Mouse (Mus musculus) neural tube, embryonic 15.5 days (tissue): ENCODE results near the gene Shroom1. TPM values are rescaled to one million over a fixed set of nuclear protein-coding genes. Genes with fewer than 3 reads are reported as not detected.

Experiments
- ATAC-seq: fragments of 200-750 bp; cut with Nextera tagmentation; 2 replicates; pipeline ENCODE4 v1.8.0; 2017; ENCODE audit warnings: mild to moderate bottlenecking, moderate TSS enrichment, moderate library complexity; ENCODE audit not compliant: low FRiP score
- H3K27ac ChIP-seq: fragments of 300-500 bp; sonication (generic); replicated peaks from 2 replicates; pipeline ENCODE4 v1.5.1; 2015; ENCODE audit warnings: mild to moderate bottlenecking, inconsistent platforms
- H3K27me3 ChIP-seq: fragments of 300-500 bp; sonication (generic); replicated peaks from 2 replicates; pipeline ENCODE4 v1.6.1; 2015; ENCODE audit warnings: inconsistent platforms
- H3K36me3 ChIP-seq: fragments of 300-500 bp; sonication (generic); 2 replicates; pipeline ENCODE4 v1.6.1; 2015; ENCODE audit warnings: inconsistent platforms
- H3K4me1 ChIP-seq: fragments of 300-500 bp; sonication (generic); 2 replicates; pipeline ENCODE4 v1.6.1; 2015; ENCODE audit warnings: inconsistent platforms
- H3K4me2 ChIP-seq: fragments of 300-500 bp; sonication (generic); 2 replicates; pipeline ENCODE4 v1.6.1; 2015; ENCODE audit warnings: inconsistent platforms, mild to moderate bottlenecking, moderate library complexity
- H3K4me3 ChIP-seq: fragments of 300-500 bp; sonication (generic); replicated peaks from 2 replicates; pipeline ENCODE4 v1.5.1; 2015; ENCODE audit warnings: mild to moderate bottlenecking, inconsistent platforms
- H3K9ac ChIP-seq: fragments of 300-500 bp; sonication (generic); replicated peaks from 2 replicates; pipeline ENCODE4 v1.6.1; 2015; ENCODE audit warnings: mild to moderate bottlenecking, inconsistent platforms
- H3K9me3 ChIP-seq: fragments of 300-500 bp; sonication (generic); replicated peaks from 2 replicates; pipeline ENCODE4 v1.6.1; 2016; ENCODE audit warnings: inconsistent platforms
- WGBS: fragments of 180-500 bp; shearing (Covaris S2); methylation state at CpG from one replicate; pipeline ENCODE4 v1.1.7; 2015; ENCODE audit warnings: mixed read lengths; 5-methylcytosine and 5-hydroxymethylcytosine counted together
- microRNA-seq: library from miRNA; unstranded; fragments of <30 nt; microRNA quantifications from one replicate; pipeline ENCODE4, GENCODE M21; 2017
- polyA plus RNA-seq: library from polyadenylated mRNA; unstranded; fragments of >200 nt; fragmentation: Nextera tagmentation; extraction: Ambion mirVana; gene quantifications from 2 replicates; pipeline ENCODE4 v1.2.1, GENCODE M21; 2015

The Shroom1 gene
- polyA plus RNA-seq, 1 experiment from 2014 or later: 4.1 TPM

GRCm38 (mm10) chr11:53503738-53504137 lies 46.7 kb downstream of the Shroom1 start:
- H3K27ac ChIP-seq: no peak overlapping the region
- no peak overlapping the region for H3K4me3 ChIP-seq
- H3K36me3 ChIP-seq: no peaks in the 10 kb centered on the region
- H3K9ac ChIP-seq: no peak overlapping the region
- no peak for ATAC-seq
- no peak overlapping the region for H3K4me2 ChIP-seq
- WGBS: 88% methylated on average over 5 of the region's 5 CpGs
- H3K4me1 ChIP-seq: no peaks in the 10 kb centered on the region
- no peaks in the 10 kb centered on the region for H3K9me3 ChIP-seq
- H3K27me3 ChIP-seq: no peaks in the 10 kb centered on the region

GRCm38 (mm10) chr11:53504376-53504775 lies 47.4 kb downstream of the Shroom1 start:
- Histone ChIP-seq H3K4me2 (no peak overlapping the region), H3K9me3 (no peaks in the 10 kb centered on the region), H3K27ac (no peak overlapping the region), H3K4me3 (no peak overlapping the region), H3K9ac (no peak overlapping the region), H3K36me3 (no peaks in the 10 kb centered on the region), H3K4me1 (no peaks in the 10 kb centered on the region), H3K27me3 (no peaks in the 10 kb centered on the region)
- no peak for ATAC-seq
- WGBS: 93% methylated on average over 8 of the region's 8 CpGs

DNA sequence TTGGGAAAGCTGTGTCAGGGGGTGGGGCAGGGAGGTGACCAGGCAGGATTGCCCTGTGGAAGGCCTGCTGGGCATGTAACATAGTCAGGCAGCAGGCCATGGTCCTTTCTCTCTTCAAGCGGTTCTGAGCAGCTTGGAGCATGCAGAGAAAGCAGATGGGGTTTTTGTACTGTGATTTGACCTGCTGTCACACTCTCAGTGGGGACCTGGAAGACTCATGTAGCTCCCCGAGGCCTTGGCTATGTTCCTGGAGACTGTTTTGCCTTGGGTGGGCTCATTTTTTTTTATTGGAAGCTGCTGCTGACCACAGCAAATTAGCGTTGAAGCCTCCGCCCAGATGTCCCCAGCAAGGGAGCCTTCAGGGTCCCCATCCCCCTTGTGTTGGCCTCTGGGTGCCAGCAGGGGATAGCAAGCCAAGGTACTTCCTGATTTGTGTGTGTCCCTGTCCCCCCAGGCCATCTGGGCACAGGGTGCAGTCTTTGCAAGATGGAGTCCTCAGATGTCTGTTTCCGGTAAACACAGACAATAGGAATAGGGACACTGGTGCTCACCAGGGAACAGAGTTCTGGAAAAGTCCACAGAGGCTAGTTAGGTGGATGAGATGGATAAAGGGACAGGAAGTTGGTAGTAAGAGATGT lies 48.1 kb downstream of the Shroom1 start:
- H3K36me3 ChIP-seq: no peaks in the 10 kb centered on the region
- ATAC-seq: no peak
- H3K9ac ChIP-seq: no peak overlapping the region
- H3K27me3 ChIP-seq: no peaks in the 10 kb centered on the region
- H3K27ac ChIP-seq: 0 out of 2 replicates have a peak overlapping the region, but pooled peaks have one; percentile 41
- no peak overlapping the region for H3K4me2 ChIP-seq
- H3K4me1 ChIP-seq: no peaks in the 10 kb centered on the region
- no peaks in the 10 kb centered on the region for H3K9me3 ChIP-seq
- 39% methylated on average over 5 of the region's 5 CpGs for WGBS
- H3K4me3 ChIP-seq: no peak overlapping the region

GRCm38 (mm10) chr11:53507098-53507805 lies 50.2 kb downstream of the Shroom1 start:
- Histone ChIP-seq H3K27me3 (no peaks in the 10 kb centered on the region), H3K36me3 (no peaks in the 10 kb centered on the region)
- WGBS: 81% methylated on average over 9 of the region's 9 CpGs

DNA sequence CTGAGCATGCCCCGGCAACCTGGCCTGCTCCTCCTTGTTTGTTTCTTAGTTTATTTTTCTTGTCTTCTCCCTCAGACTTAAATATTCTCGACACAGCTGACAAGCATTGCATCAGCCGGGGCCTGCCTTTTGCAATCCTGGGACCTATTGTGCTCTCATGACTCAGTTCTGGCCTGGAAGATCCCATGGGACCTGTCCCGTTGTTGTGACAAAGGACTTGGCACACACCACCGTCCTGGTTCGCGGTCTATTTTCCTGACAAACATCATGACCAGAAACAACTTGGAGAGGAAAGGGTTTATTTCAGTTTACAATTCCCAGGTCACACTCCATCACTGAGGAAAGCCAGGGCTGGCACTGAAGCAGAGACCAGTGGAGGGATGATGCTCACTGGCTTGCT lies 51.1 kb downstream of the Shroom1 start:
- Histone ChIP-seq H3K27me3 (no peaks in the 10 kb centered on the region), H3K4me2 (no peak overlapping the region)

More at GRCm38 (mm10) chr11:53507098-53507805, 50.2 kb downstream of the Shroom1 start:
- Histone ChIP-seq H3K9me3 (no peaks in the 10 kb centered on the region), H3K4me3 (no peak overlapping the region), H3K9ac (no peak overlapping the region), H3K4me2 (no peak overlapping the region), H3K4me1 (no peaks in the 10 kb centered on the region), H3K27ac (no peak overlapping the region)
- no peak for ATAC-seq

GRCm38 (mm10) chr11:53508591-53508990 lies 51.6 kb downstream of the Shroom1 start:
- Histone ChIP-seq H3K27ac (no peak overlapping the region), H3K9me3 (no peaks in the 10 kb centered on the region), H3K4me1 (no peaks in the 10 kb centered on the region), H3K4me3 (no peak overlapping the region), H3K4me2 (no peak overlapping the region), H3K9ac (no peak overlapping the region), H3K27me3 (no peaks in the 10 kb centered on the region), H3K36me3 (no peaks in the 10 kb centered on the region)
- no peak for ATAC-seq
- 50% methylated on average over 3 of the region's 3 CpGs for WGBS

More for the DNA sequence above, 51.1 kb downstream of the Shroom1 start:
- WGBS: 43% methylated on average over 7 of the region's 7 CpGs
- Histone ChIP-seq H3K4me1 (no peaks in the 10 kb centered on the region), H3K9me3 (no peaks in the 10 kb centered on the region), H3K27ac (no peak overlapping the region), H3K4me3 (no peak overlapping the region), H3K36me3 (no peaks in the 10 kb centered on the region), H3K9ac (no peak overlapping the region)
- no peak for ATAC-seq

DNA sequence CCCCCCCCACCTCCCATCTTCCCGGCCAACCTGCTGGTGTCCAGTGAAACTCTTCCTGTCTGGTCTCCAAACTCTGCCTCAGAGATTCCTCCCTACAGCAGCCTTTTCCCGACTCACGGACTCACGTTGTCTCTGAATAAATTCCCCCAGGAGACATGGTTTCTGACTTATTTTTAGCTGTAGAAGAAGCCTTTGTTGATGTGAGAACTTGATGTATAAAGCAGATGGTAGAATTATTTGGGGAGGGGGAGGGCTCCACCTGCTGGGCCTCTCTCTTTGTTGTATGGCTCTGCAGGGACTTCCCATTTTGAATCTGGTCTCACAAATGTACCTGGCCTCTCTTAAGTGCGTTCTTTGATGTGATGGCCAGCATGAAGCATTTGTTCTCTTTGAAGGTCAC lies 53.3 kb downstream of the Shroom1 start:
- no peaks in the 10 kb centered on the region for H3K27me3 ChIP-seq
- H3K9ac ChIP-seq: no peak overlapping the region
- whole genome bisulfite sequencing: 36% methylated on average over 5 of the region's 5 CpGs
- H3K9me3 ChIP-seq: no peaks in the 10 kb centered on the region
- H3K4me2 ChIP-seq: no peak overlapping the region
- H3K36me3 ChIP-seq: no peaks in the 10 kb centered on the region
- no peaks in the 10 kb centered on the region for H3K4me1 ChIP-seq
- no peak for ATAC-seq
- H3K27ac ChIP-seq: no peak overlapping the region
- H3K4me3 ChIP-seq: no peak overlapping the region

DNA sequence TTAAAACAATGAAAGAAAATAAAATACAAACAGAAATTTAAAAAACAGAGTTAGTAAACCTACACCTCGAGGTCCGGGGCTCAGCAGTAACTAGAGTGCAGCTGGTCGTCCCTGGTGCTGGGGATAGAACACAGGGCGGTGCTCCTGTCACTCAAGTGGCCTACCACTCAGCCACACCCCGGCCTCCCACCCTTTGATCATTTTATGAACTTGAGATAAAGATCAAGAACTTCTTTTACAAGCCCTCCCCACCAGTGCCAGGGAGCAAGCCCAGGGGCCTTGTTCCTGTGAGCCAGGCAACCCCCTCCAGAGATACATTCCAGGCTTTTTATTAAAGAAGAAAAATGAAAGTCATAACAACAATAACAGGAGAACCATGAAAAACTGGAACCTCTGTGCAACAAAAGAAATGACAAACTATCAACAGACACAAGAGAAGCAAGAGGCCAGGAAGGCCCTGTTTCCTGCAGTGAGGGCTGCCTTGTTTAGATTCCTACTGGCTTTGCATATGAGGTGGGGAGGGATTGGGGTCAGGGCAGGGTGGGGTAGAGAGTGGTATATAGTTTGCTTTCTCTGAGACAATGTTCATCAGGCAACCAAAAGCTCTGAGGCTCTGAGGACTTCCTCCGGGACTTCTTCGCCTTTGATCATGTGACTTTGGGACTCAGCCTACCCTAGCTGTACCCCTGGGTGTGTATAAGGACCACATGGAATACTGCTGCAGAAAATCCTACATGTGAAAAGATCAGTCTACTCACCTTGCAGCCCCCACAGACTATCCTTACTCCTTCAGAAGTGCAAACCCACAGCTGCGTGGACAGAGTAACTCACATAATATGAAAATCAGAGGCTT lies 60.0 kb downstream of the Shroom1 start:
- no peak overlapping the region for H3K9ac ChIP-seq
- no peaks in the 10 kb centered on the region for H3K27me3 ChIP-seq
- H3K36me3 ChIP-seq: no peaks in the 10 kb centered on the region
- peaks cover 25% of the 10 kb centered on the region for H3K4me1 ChIP-seq
- H3K27ac ChIP-seq: no peak overlapping the region
- no peak for ATAC-seq
- 57% methylated on average over 8 of the region's 8 CpGs for WGBS
- H3K9me3 ChIP-seq: no peaks in the 10 kb centered on the region
- H3K4me3 ChIP-seq: no peak overlapping the region
- no peak overlapping the region for H3K4me2 ChIP-seq

Small RNA genes lying within 50 kb of the gene (microRNA-seq; reads per million reads assigned to microRNA genes)
- gene Mir6920: not detected

Other genes starting within 250 kb of the Shroom1 start
- 43.5 and 54.6 TPM in 2 replicates for gene Hspa4, start 156.7 kb upstream of the Shroom1 start, polyA plus RNA-seq
- 15.3 and 15.7 TPM in 2 replicates for gene Zcchc10, start 132.5 kb upstream of the Shroom1 start, polyA plus RNA-seq
- gene Aff4, start 106.4 kb upstream of the Shroom1 start, polyA plus RNA-seq: 35.5 and 40.1 TPM in 2 replicates
- 0.51 TPM in 1 of 2 replicates, not detected in the other for gene Leap2, start 34.0 kb upstream of the Shroom1 start, polyA plus RNA-seq
- gene Uqcrq, start 26.4 kb upstream of the Shroom1 start, polyA plus RNA-seq: 796 and 911 TPM in 2 replicates
- 2.4 and 2.9 TPM in 2 replicates for gene Gdf9, start 26.2 kb upstream of the Shroom1 start, polyA plus RNA-seq
- 0.13 TPM in 1 of 2 replicates, not detected in the other for gene Gm10447, start 95 bp upstream of the Shroom1 start, polyA plus RNA-seq
- not detected in 2 replicates for gene Gm9837, start 13.3 kb downstream of the Shroom1 start, polyA plus RNA-seq
- 0.27 TPM in 1 of 2 replicates, not detected in the other for gene Gm9945, start 23.0 kb downstream of the Shroom1 start, polyA plus RNA-seq
- 1.4 and 1.6 TPM in 2 replicates for gene Sowaha, start 23.1 kb downstream of the Shroom1 start, polyA plus RNA-seq
- 23.3 and 26.2 TPM in 2 replicates for gene Sept8, start 62.1 kb downstream of the Shroom1 start, polyA plus RNA-seq
- 275 and 338 TPM in 2 replicates for gene Kif3a, start 110.2 kb downstream of the Shroom1 start, polyA plus RNA-seq
- 5.0 and 5.4 TPM in 2 replicates for gene Il4, start 161.5 kb downstream of the Shroom1 start, polyA plus RNA-seq
- gene Il13, start 177.5 kb downstream of the Shroom1 start, polyA plus RNA-seq: 0.20 TPM in 1 of 2 replicates, not detected in the other